Mouse (Mus musculus): ENCODE measurements around the gene Itgal. TPM values are rescaled to one million over a fixed set of nuclear protein-coding genes. Genes with fewer than 3 reads are reported as not detected.

Itgal gene
- polyA plus RNA-seq, 1 experiment from 2014 or later: 0.69 TPM

GRCm38 (mm10) chr7:127285154-127285553, 10.9 kb upstream of the Itgal start:
- peaks cover 16% of the 10 kb centered on the region; the same call in 1 of the 2 replicates for H3K9me3 ChIP-seq
- no peak for ATAC-seq (ENCODE audit: low FRiP score, low read depth)
- H3K27me3 ChIP-seq: no peaks in the 10 kb centered on the region
- no peaks in the 10 kb centered on the region for H3K36me3 ChIP-seq
- no peak overlapping the region for H3K9ac ChIP-seq
- H3K4me2 ChIP-seq (replicated peaks): no peak overlapping the region
- 80% methylated on average over 6 of the region's 10 CpGs for WGBS
- no peak overlapping the region for H3K4me3 ChIP-seq
- no peaks in the 10 kb centered on the region for H3K4me1 ChIP-seq
- H3K27ac ChIP-seq: no peak overlapping the region

- Histone ChIP-seq H3K4me3 (no peak overlapping the region), H3K4me1 (no peaks in the 10 kb centered on the region), H3K36me3 (no peaks in the 10 kb centered on the region), H3K4me2 (replicated peaks) (no peak overlapping the region), H3K27me3 (no peaks in the 10 kb centered on the region), H3K27ac (no peak overlapping the region), H3K9me3 (peaks cover 16% of the 10 kb centered on the region; the same call in 1 of the 2 replicates), H3K9ac (no peak overlapping the region)
- ATAC-seq (ENCODE audit: low FRiP score, low read depth): no peak
- WGBS: 62% methylated on average over 1 of the region's 1 CpGs
Measured at GRCm38 (mm10) chr7:127287940-127288339, 8.1 kb upstream of the Itgal start.

- Histone ChIP-seq H3K4me1 (no peaks in the 10 kb centered on the region), H3K27ac (no peak overlapping the region), H3K4me3 (no peak overlapping the region), H3K9me3 (peaks cover 16% of the 10 kb centered on the region; the same call in 1 of the 2 replicates), H3K4me2 (replicated peaks) (no peak overlapping the region), H3K27me3 (no peaks in the 10 kb centered on the region), H3K9ac (no peak overlapping the region), H3K36me3 (no peaks in the 10 kb centered on the region)
- WGBS: 85% methylated on average over 2 of the region's 2 CpGs
- no peak for ATAC-seq (ENCODE audit: low FRiP score, low read depth)
Measured at GRCm38 (mm10) chr7:127289306-127289705, 6.8 kb upstream of the Itgal start.

- Histone ChIP-seq H3K36me3 (no peaks in the 10 kb centered on the region), H3K27ac (no peak overlapping the region), H3K4me1 (no peaks in the 10 kb centered on the region), H3K9ac (no peak overlapping the region), H3K4me3 (no peak overlapping the region), H3K4me2 (replicated peaks) (no peak overlapping the region), H3K9me3 (peaks cover 16% of the 10 kb centered on the region; the same call in 1 of the 2 replicates), H3K27me3 (no peaks in the 10 kb centered on the region)
- WGBS: 68% methylated on average over 8 of the region's 8 CpGs
- no peak for ATAC-seq (ENCODE audit: low FRiP score, low read depth)
Measured at GRCm38 (mm10) chr7:127290142-127290541, 5.9 kb upstream of the Itgal start.

GRCm38 (mm10) chr7:127296786-127297555, 911 bp downstream of the Itgal start:
- no peak for ATAC-seq (ENCODE audit: low FRiP score, low read depth)
- Histone ChIP-seq H3K4me1 (no peaks in the 10 kb centered on the region), H3K9me3 (no peaks in the 10 kb centered on the region), H3K27ac (no peak overlapping the region), H3K27me3 (no peaks in the 10 kb centered on the region), H3K4me2 (replicated peaks) (no peak overlapping the region), H3K4me3 (no peak overlapping the region), H3K36me3 (no peaks in the 10 kb centered on the region), H3K9ac (no peak overlapping the region)
- WGBS: 86% methylated on average over 5 of the region's 5 CpGs

GRCm38 (mm10) chr7:127297586-127298193, 1.6 kb downstream of the Itgal start:
- WGBS: 96% methylated on average over 5 of the region's 5 CpGs
- Histone ChIP-seq H3K4me2 (replicated peaks) (no peak overlapping the region), H3K4me1 (no peaks in the 10 kb centered on the region), H3K9me3 (no peaks in the 10 kb centered on the region), H3K27ac (no peak overlapping the region), H3K4me3 (no peak overlapping the region), H3K9ac (no peak overlapping the region), H3K27me3 (no peaks in the 10 kb centered on the region), H3K36me3 (no peaks in the 10 kb centered on the region)
- no peak for ATAC-seq (ENCODE audit: low FRiP score, low read depth)

GRCm38 (mm10) chr7:127308431-127308830, 12.4 kb downstream of the Itgal start:
- H3K27me3 ChIP-seq: no peaks in the 10 kb centered on the region
- no peak overlapping the region for H3K27ac ChIP-seq
- H3K36me3 ChIP-seq: no peaks in the 10 kb centered on the region
- no peak overlapping the region for H3K9ac ChIP-seq
- no peak overlapping the region for H3K4me2 ChIP-seq (replicated peaks)
- peaks cover 4% of the 10 kb centered on the region; the same call in 1 of the 2 replicates for H3K4me1 ChIP-seq
- no peaks in the 10 kb centered on the region for H3K9me3 ChIP-seq
- no peak for ATAC-seq (ENCODE audit: low FRiP score, low read depth)
- WGBS: 89% methylated on average over 2 of the region's 2 CpGs
- no peak overlapping the region for H3K4me3 ChIP-seq

GRCm38 (mm10) chr7:127308887-127309286, 12.8 kb downstream of the Itgal start:
- Histone ChIP-seq H3K9ac (no peak overlapping the region), H3K9me3 (no peaks in the 10 kb centered on the region), H3K4me3 (no peak overlapping the region), H3K4me2 (replicated peaks) (no peak overlapping the region), H3K27me3 (no peaks in the 10 kb centered on the region), H3K36me3 (no peaks in the 10 kb centered on the region), H3K4me1 (peaks cover 4% of the 10 kb centered on the region; the same call in 1 of the 2 replicates), H3K27ac (no peak overlapping the region)
- ATAC-seq (ENCODE audit: low FRiP score, low read depth): peak; percentile 66; the same call in 1 of the 2 replicates
- 67% methylated on average over 4 of the region's 4 CpGs for WGBS

GRCm38 (mm10) chr7:127309951-127310350, 13.9 kb downstream of the Itgal start:
- H3K9ac ChIP-seq: no peak overlapping the region
- H3K4me1 ChIP-seq: peaks cover 4% of the 10 kb centered on the region; the same call in 1 of the 2 replicates
- H3K4me3 ChIP-seq: no peak overlapping the region
- no peaks in the 10 kb centered on the region for H3K9me3 ChIP-seq
- H3K36me3 ChIP-seq: no peaks in the 10 kb centered on the region
- no peak for ATAC-seq (ENCODE audit: low FRiP score, low read depth)
- WGBS: 63% methylated on average over 12 of the region's 12 CpGs
- H3K4me2 ChIP-seq (replicated peaks): no peak overlapping the region
- no peaks in the 10 kb centered on the region for H3K27me3 ChIP-seq
- no peak overlapping the region for H3K27ac ChIP-seq

- Histone ChIP-seq H3K27ac (no peak overlapping the region), H3K27me3 (no peaks in the 10 kb centered on the region), H3K4me3 (no peak overlapping the region), H3K4me2 (replicated peaks) (no peak overlapping the region), H3K9me3 (no peaks in the 10 kb centered on the region), H3K9ac (no peak overlapping the region), H3K36me3 (no peaks in the 10 kb centered on the region), H3K4me1 (peaks cover 4% of the 10 kb centered on the region; the same call in 1 of the 2 replicates)
- no peak for ATAC-seq (ENCODE audit: low FRiP score, low read depth)
- WGBS: 54% methylated on average over 8 of the region's 8 CpGs
Measured at GRCm38 (mm10) chr7:127313912-127314311, 17.9 kb downstream of the Itgal start.

GRCm38 (mm10) chr7:127321106-127321505, 25.0 kb downstream of the Itgal start:
- Histone ChIP-seq H3K4me2 (replicated peaks) (no peak overlapping the region), H3K27me3 (no peaks in the 10 kb centered on the region), H3K4me1 (no peaks in the 10 kb centered on the region), H3K9me3 (no peaks in the 10 kb centered on the region), H3K4me3 (no peak overlapping the region), H3K9ac (no peak overlapping the region), H3K27ac (no peak overlapping the region), H3K36me3 (no peaks in the 10 kb centered on the region)
- WGBS: 70% methylated on average over 4 of the region's 4 CpGs
- ATAC-seq (ENCODE audit: low FRiP score, low read depth): no peak

- Histone ChIP-seq H3K9me3 (no peaks in the 10 kb centered on the region), H3K27ac (no peak overlapping the region), H3K36me3 (no peaks in the 10 kb centered on the region), H3K4me3 (no peak overlapping the region), H3K9ac (no peak overlapping the region), H3K4me2 (replicated peaks) (no peak overlapping the region), H3K27me3 (no peaks in the 10 kb centered on the region), H3K4me1 (no peaks in the 10 kb centered on the region)
- WGBS: 37% methylated on average over 5 of the region's 5 CpGs
- ATAC-seq (ENCODE audit: low FRiP score, low read depth): no peak
Measured at GRCm38 (mm10) chr7:127322085-127322484, 26.0 kb downstream of the Itgal start.
